Mouse (Mus musculus): Measurements from ENCODE around the gene Fbxo27.

- TF ChIP-seq CTCF (IDR thresholded peaks at IDR 0.05; ENCODE audit: extremely low read depth, insufficient read length, insufficient replicate concordance, low read depth, low read length) (no peak), POLR2A (IDR thresholded peaks at IDR 0.05; ENCODE audit: low read depth, low read length) (no peak)
Observed at GRCm38 (mm10) chr7:28724613-28725012, 32.0 kb downstream of the Fbxo27 start.
